11 mouse cellular contexts compared by ENCODE assay signal in the genomic region with DNA sequence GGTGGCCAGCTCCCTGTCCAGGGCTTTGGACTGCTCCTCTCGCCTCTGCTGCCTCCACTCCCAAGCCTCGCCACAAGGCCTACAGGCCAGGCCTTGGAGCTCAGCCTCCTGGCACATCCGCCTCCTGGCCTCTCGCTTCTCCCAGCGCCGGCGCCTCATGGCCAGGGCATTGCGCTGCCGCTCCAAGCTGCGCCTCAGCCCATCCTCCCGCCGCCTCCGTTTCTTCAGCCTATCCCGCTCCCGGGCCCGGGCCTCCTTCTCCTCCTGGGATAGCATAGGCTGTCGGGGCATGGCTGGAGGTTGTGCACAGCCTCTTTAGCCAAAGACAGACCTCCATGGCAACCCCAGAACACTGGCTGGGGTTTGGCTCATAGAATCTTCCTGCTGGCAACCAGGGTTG. TPM values are rescaled to one million over a fixed set of nuclear protein-coding genes. Genes with fewer than 3 reads are reported as not detected.
DNase-seq lines count a peak whose midpoint lies in the region; ATAC-seq and TF ChIP-seq lines count a peak whose summit lies in the region.
"Had no signal": no experiment of that assay in that cellular context is flagged by ENCODE, and none has a peak within 500 bp of the region (broad histone marks: within the 10 kb centered on the region; RNA-seq: fewer than 3 reads in every experiment).

No protein-coding gene starts in this region.

- H3K4me3 ChIP-seq in left cerebral cortex, adult 2 months, result no peak overlapping the region
- H3K4me3 ChIP-seq in forebrain, postnatal 0 days (ENCODE audit: low read depth, low read length), result no peak overlapping the region
- H3K4me3 ChIP-seq in midbrain, embryonic 14.5 days (replicated peaks; ENCODE audit: low read depth, low read length), result no peak overlapping the region
- H3K4me3 ChIP-seq: embryonic facial prominence, embryonic 12.5 days had no signal

- intact Hi-C loops in left cerebral cortex, adult 2 months (cut with DNase I), result no loop called here

- H3K9me3 ChIP-seq in forebrain, postnatal 0 days (ENCODE audit: low read length), result no peaks in the 10 kb centered on the region
- no peaks in the 10 kb centered on the region for H3K9me3 ChIP-seq in midbrain, embryonic 14.5 days (ENCODE audit: control insufficient read depth, low read length)
- H3K9me3 ChIP-seq: embryonic facial prominence, embryonic 12.5 days had no signal

- DNase-seq in left cerebral cortex, adult 2 months (ENCODE audit: extremely low spot score in 1 of 2, low spot score in 2 of 2), result peak in 1 of 2 experiments; percentile 37
- no peak for DNase-seq in left cerebral cortex, adult 9 months (ENCODE audit: low spot score in 2 of 2)
- peak; percentile 80 for DNase-seq in cerebellum, adult 11-12 months
- DNase-seq in forebrain, postnatal 0 days, result no peak
- DNase-seq in midbrain, embryonic 14.5 days, result no peak
- no peak for DNase-seq in urinary bladder, adult 2 months (ENCODE audit: low spot score)
- DNase-seq in layer of hippocampus, adult 9-11 months, result no peak

- ATAC-seq in forebrain, postnatal 0 days, result no peak
- no peak for ATAC-seq in midbrain, embryonic 14.5 days (ENCODE audit: low FRiP score, low TSS enrichment)
- no peak for ATAC-seq in erythroid progenitor cell, adult 5-6 weeks (replicated peaks; ENCODE audit: low FRiP score, poor library complexity, severe bottlenecking)
- ATAC-seq: inflammation-experienced regulatory T-cells, adult 6 months had no signal

- no peak overlapping the region for H3K9ac ChIP-seq in forebrain, postnatal 0 days
- no peak overlapping the region; the same call in 1 of the 2 replicates for H3K9ac ChIP-seq in midbrain, embryonic 14.5 days (replicated peaks; ENCODE audit: low read length)
- H3K9ac ChIP-seq: embryonic facial prominence, embryonic 12.5 days; liver, embryonic 14.5 days had no signal

- no peaks in the 10 kb centered on the region for H3K27me3 ChIP-seq in forebrain, postnatal 0 days (ENCODE audit: insufficient read depth, low read length)
- no peaks in the 10 kb centered on the region for H3K27me3 ChIP-seq in midbrain, embryonic 14.5 days (ENCODE audit: control insufficient read depth, insufficient read depth, low read length)
- H3K27me3 ChIP-seq: embryonic facial prominence, embryonic 12.5 days had no signal

- H3K4me1 ChIP-seq in forebrain, postnatal 0 days (ENCODE audit: insufficient read depth), result peaks cover 14% of the 10 kb centered on the region
- peaks cover 21% of the 10 kb centered on the region for H3K4me1 ChIP-seq in midbrain, embryonic 14.5 days (ENCODE audit: control insufficient read depth, insufficient read depth, low read length)

- 82% methylated on average over 17 of the region's 17 CpGs for WGBS in forebrain, postnatal 0 days
- 92% methylated on average over 17 of the region's 17 CpGs for WGBS in midbrain, embryonic 14.5 days

- TF ChIP-seq CTCF in left cerebral cortex, adult 2 months (IDR thresholded peaks at IDR 0.05), result no peak; the same call in 1 of the 2 replicates
- TF ChIP-seq CTCF in forebrain, postnatal 0 days (IDR thresholded peaks at IDR 0.05; ENCODE audit: low read depth), result no peak

- H3K27ac ChIP-seq in left cerebral cortex, adult 2 months, result peak overlapping the region; percentile 53
- H3K27ac ChIP-seq in forebrain, postnatal 0 days (ENCODE audit: low read depth, low read length), result peak overlapping the region; percentile 96
- peak overlapping the region; percentile 97; the same call in 1 of the 2 replicates for H3K27ac ChIP-seq in midbrain, embryonic 14.5 days (replicated peaks; ENCODE audit: low read depth, low read length)
- H3K27ac ChIP-seq: embryonic facial prominence, embryonic 12.5 days; liver, embryonic 14.5 days had no signal

- no peak overlapping the region for H3K4me2 ChIP-seq in forebrain, postnatal 0 days (ENCODE audit: low read depth)
- peak overlapping the region; percentile 87 for H3K4me2 ChIP-seq in midbrain, embryonic 14.5 days (ENCODE audit: low read length)
- H3K4me2 ChIP-seq: embryonic facial prominence, embryonic 12.5 days had no signal

- H3K36me3 ChIP-seq in forebrain, postnatal 0 days (ENCODE audit: insufficient read depth), result peaks cover 36% of the 10 kb centered on the region
- H3K36me3 ChIP-seq in midbrain, embryonic 14.5 days (ENCODE audit: control insufficient read depth, insufficient read depth, low read length), result peaks cover 49% of the 10 kb centered on the region

RNA-seq across cellular contexts. Expression of gene Cdk2ap1, which starts 13.7 kb away (rescaled TPM):
- 100 to 1,000 TPM; 163 to 170 TPM for total RNA-seq in left cerebral cortex, adult 2 months (2021)
- total RNA-seq in forebrain, postnatal 0 days (2014; rRNA removed), result 178 and 183 TPM in 2 replicates
- polyA plus RNA-seq in forebrain, postnatal 0 days (2015; fragmentation: Nextera tagmentation; extraction: Ambion mirVana), result 101 and 115 TPM in 2 replicates
- polyA plus RNA-seq in midbrain, embryonic 14.5 days (2014; fragmentation: Nextera tagmentation; extraction: Ambion mirVana), result 72.3 and 76.7 TPM in 2 replicates
- total RNA-seq in erythroid progenitor cell, adult 5-6 weeks (2015; ENCODE audit: low replicate concordance), result 80.5 and 89.0 TPM in 2 replicates
- total RNA-seq in erythroid progenitor cell, adult 5-6 weeks (2017; ENCODE audit: low replicate concordance), result 70.8 and 92.4 TPM in 2 replicates
- 106 and 119 TPM in 2 replicates for polyA plus RNA-seq in urinary bladder, adult 2 months (2012; rRNA removed)

RNA-seq across cellular contexts. Expression of gene 2810006K23Rik, which starts 21.3 kb away (rescaled TPM):
- 10 to 100 TPM; 13.2 to 13.6 TPM for total RNA-seq in left cerebral cortex, adult 2 months (2021)
- total RNA-seq in forebrain, postnatal 0 days (2014; rRNA removed), result 14.1 and 15.2 TPM in 2 replicates
- 9.1 and 9.2 TPM in 2 replicates for polyA plus RNA-seq in forebrain, postnatal 0 days (2015; fragmentation: Nextera tagmentation; extraction: Ambion mirVana)
- polyA plus RNA-seq in midbrain, embryonic 14.5 days (2014; fragmentation: Nextera tagmentation; extraction: Ambion mirVana), result 9.1 and 10.6 TPM in 2 replicates
- 2.9 and 8.4 TPM in 2 replicates for total RNA-seq in erythroid progenitor cell, adult 5-6 weeks (2015; ENCODE audit: low replicate concordance)
- total RNA-seq in erythroid progenitor cell, adult 5-6 weeks (2017; ENCODE audit: low replicate concordance), result 5.1 and 6.2 TPM in 2 replicates
- polyA plus RNA-seq in urinary bladder, adult 2 months (2012; rRNA removed), result 9.1 and 9.6 TPM in 2 replicates

RNA-seq across cellular contexts. Expression of gene Mphosph9, which starts 21.4 kb away (rescaled TPM):
- 10 to 100 TPM; 20.9 to 23.1 TPM for total RNA-seq in left cerebral cortex, adult 2 months (2021)
- total RNA-seq in forebrain, postnatal 0 days (2014; rRNA removed), result 15.0 and 23.6 TPM in 2 replicates
- polyA plus RNA-seq in forebrain, postnatal 0 days (2015; fragmentation: Nextera tagmentation; extraction: Ambion mirVana), result 4.5 and 7.8 TPM in 2 replicates
- 11.7 and 16.8 TPM in 2 replicates for polyA plus RNA-seq in midbrain, embryonic 14.5 days (2014; fragmentation: Nextera tagmentation; extraction: Ambion mirVana)
- total RNA-seq in erythroid progenitor cell, adult 5-6 weeks (2015; ENCODE audit: low replicate concordance), result 39.0 and 47.6 TPM in 2 replicates
- total RNA-seq in erythroid progenitor cell, adult 5-6 weeks (2017; ENCODE audit: low replicate concordance), result 54.2 and 56.6 TPM in 2 replicates
- 7.2 and 7.7 TPM in 2 replicates for polyA plus RNA-seq in urinary bladder, adult 2 months (2012; rRNA removed)
